Mouse (Mus musculus) cerebellum, adult 2 months (tissue): Measurements from ENCODE around the gene Filip1l.

ENCODE experiments used
- CTCF ChIP-seq: fragments of 200-500 bp; IDR thresholded peaks from 2 replicates; pipeline ENCODE4 v1.5.1; 2011; ENCODE audit warnings: low read depth, mild to moderate bottlenecking, control low read depth, low read length, moderate library complexity, borderline replicate concordance; ENCODE audit not compliant: insufficient read depth
- POLR2A ChIP-seq: fragments of 200-500 bp; IDR thresholded peaks from 2 replicates; pipeline ENCODE4 v1.6.1; 2011; ENCODE audit warnings: low read length, control low read depth, borderline replicate concordance; ENCODE audit not compliant: insufficient read depth

GRCm38 (mm10) chr16:57366141-57366540 lies 13.2 kb downstream of the Filip1l start:
- TF ChIP-seq CTCF, result no peak
- no peak for TF ChIP-seq POLR2A
